Mouse (Mus musculus): ENCODE results near the gene Ywhab. TPM values are rescaled to one million over a fixed set of nuclear protein-coding genes. Genes with fewer than 3 reads are reported as not detected.

Gene Ywhab
- polyA plus RNA-seq, 1 experiment from 2014 or later: 288 TPM

DNA sequence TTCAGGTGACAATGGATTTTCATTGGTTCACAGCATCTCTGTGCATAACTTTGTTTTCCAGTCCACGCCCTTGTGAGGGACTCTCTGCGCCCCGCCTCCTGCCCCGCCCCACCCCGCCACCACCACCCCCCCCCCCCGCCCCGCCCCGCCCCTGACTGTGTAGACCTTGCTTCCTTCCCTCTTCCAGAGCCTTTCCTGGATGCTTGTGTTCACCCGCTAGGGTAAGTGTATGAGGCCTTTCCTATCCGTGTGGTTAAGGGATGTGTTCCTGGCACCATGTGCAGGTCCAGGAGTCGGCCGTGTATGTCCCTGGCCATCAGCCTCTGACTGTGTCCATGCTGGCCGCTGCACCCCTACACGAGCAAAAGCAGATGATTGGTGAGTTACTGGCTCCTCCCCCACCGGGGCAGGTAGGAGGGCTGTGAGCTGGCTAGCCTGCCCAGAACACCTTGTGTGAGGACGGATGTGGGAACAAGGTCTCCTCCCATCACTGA lies 52.5 kb downstream of the Ywhab start:
- ATAC-seq (ENCODE audit: insufficient read depth, low FRiP score, low read depth): peak; percentile 90
- H3K9me3 ChIP-seq: no peaks in the 10 kb centered on the region
- no peaks in the 10 kb centered on the region for H3K27me3 ChIP-seq (replicated peaks)
- H3K4me2 ChIP-seq: peak overlapping the region; percentile 59
- H3K9ac ChIP-seq: no peak overlapping the region
- H3K4me3 ChIP-seq (replicated peaks): peak overlapping the region; percentile 33
- no peak overlapping the region for H3K27ac ChIP-seq
- H3K36me3 ChIP-seq: peaks cover 3% of the 10 kb centered on the region; the same call in 1 of the 2 replicates
- WGBS: 4% methylated on average over 13 of the region's 16 CpGs
- H3K4me1 ChIP-seq: no peaks in the 10 kb centered on the region

DNA sequence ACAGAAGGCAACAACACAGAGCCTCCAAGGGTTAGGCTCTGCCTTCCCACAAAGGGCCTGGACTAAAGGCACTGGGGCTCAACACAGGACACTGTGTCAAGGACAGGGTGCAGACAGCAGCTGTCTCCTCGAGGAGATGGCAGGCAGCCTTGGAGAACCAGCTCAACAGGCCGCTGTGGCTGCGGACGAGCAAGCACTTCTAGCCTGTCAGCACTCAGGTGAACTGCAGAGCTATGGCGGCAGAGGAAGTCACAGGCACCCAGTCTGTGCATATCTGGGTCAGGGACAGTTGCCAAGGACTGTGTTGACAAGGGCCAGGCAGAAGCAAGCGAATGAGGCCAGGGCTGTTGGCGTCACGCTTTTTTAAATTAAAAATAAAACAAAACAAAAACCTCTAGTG lies 59.0 kb downstream of the Ywhab start:
- no peak for ATAC-seq (ENCODE audit: insufficient read depth, low FRiP score, low read depth)
- Histone ChIP-seq H3K27me3 (replicated peaks) (no peaks in the 10 kb centered on the region), H3K4me2 (no peak overlapping the region), H3K9ac (no peak overlapping the region), H3K36me3 (peaks cover 40% of the 10 kb centered on the region), H3K4me3 (replicated peaks) (no peak overlapping the region), H3K27ac (no peak overlapping the region), H3K4me1 (no peaks in the 10 kb centered on the region), H3K9me3 (no peaks in the 10 kb centered on the region)
- WGBS: 84% methylated on average over 8 of the region's 8 CpGs

DNA sequence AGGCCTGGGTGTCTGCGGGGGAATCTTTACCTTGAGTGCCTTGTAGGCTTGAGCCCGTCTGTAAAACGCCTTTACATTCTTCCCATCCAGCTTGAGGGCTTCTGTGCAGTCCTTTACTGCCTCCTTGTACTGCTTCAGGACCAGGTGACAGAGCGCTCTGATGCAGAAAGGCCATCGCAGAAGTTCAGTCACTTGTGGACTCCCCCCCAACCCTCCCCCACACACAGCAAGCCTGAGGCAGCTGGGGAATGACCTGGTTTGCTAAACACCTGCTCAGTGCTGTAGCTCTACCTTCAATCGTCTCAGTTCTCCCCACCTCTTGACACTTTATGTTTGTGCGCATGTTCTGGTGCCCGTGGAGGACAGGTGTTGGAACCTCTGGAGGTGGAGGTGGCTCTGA lies 59.9 kb downstream of the Ywhab start:
- peaks cover 49% of the 10 kb centered on the region for H3K36me3 ChIP-seq
- no peaks in the 10 kb centered on the region for H3K9me3 ChIP-seq
- H3K4me3 ChIP-seq (replicated peaks): no peak overlapping the region
- no peaks in the 10 kb centered on the region for H3K27me3 ChIP-seq (replicated peaks)
- no peak overlapping the region for H3K4me2 ChIP-seq
- 93% methylated on average over 8 of the region's 8 CpGs for WGBS
- no peak for ATAC-seq (ENCODE audit: insufficient read depth, low FRiP score, low read depth)
- no peaks in the 10 kb centered on the region for H3K4me1 ChIP-seq
- H3K9ac ChIP-seq: no peak overlapping the region
- H3K27ac ChIP-seq: no peak overlapping the region

DNA sequence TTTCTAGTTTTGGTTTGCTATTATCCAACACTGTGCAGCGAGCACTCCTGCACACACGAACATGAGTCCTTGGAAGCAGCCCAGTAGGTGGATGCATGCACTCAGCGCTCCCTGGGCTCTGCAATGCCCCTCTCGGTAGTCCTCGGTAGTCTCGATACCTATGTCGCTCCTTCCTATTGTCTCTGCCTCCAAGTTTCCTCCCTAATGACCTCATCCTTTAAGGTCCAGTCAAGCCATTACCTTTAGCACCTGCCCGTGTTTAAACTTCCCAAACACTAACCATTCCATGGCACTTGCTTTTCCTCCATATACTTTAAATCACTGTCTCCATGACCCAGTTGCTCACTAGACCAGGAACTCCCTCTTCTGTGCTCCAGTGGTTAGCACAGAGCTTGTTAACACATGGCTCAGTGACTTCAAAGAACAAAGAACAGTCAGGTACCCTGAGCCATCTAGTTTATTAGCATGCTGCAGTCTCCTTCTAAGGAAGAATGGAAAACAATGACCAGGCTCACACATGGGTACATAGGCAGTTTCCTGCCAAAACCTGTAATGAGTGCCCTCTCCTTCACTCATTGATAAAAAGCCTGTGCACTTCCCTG lies 65.0 kb downstream of the Ywhab start:
- Histone ChIP-seq H3K27ac (no peak overlapping the region), H3K4me3 (replicated peaks) (no peak overlapping the region), H3K4me1 (no peaks in the 10 kb centered on the region), H3K4me2 (no peak overlapping the region), H3K36me3 (peaks cover 67% of the 10 kb centered on the region), H3K9me3 (no peaks in the 10 kb centered on the region), H3K27me3 (replicated peaks) (no peaks in the 10 kb centered on the region), H3K9ac (no peak overlapping the region)
- ATAC-seq (ENCODE audit: insufficient read depth, low FRiP score, low read depth): no peak
- 87% methylated on average over 8 of the region's 8 CpGs for WGBS

Other genes starting within 250 kb of the Ywhab start
- 6.1 and 6.4 TPM in 2 replicates for gene Ada, start 244.7 kb upstream of the Ywhab start, polyA plus RNA-seq (2015; fragmentation: Nextera tagmentation; extraction: Ambion mirVana)
- gene Ccn5, start 174.1 kb upstream of the Ywhab start, polyA plus RNA-seq (2015; fragmentation: Nextera tagmentation; extraction: Ambion mirVana): 0.19 TPM in 1 of 2 replicates, not detected in the other
- not detected in 2 replicates for gene Kcnk15, start 141.3 kb upstream of the Ywhab start, polyA plus RNA-seq (2015; fragmentation: Nextera tagmentation; extraction: Ambion mirVana)
- gene Rims4, start 76.3 kb upstream of the Ywhab start, polyA plus RNA-seq (2015; fragmentation: Nextera tagmentation; extraction: Ambion mirVana): 1.0 and 1.3 TPM in 2 replicates
- 1.3 and 1.5 TPM in 2 replicates for gene Pabpc1l, start 30.5 kb downstream of the Ywhab start, polyA plus RNA-seq (2015; fragmentation: Nextera tagmentation; extraction: Ambion mirVana)
- gene Stk4, start 75.4 kb downstream of the Ywhab start, polyA plus RNA-seq (2015; fragmentation: Nextera tagmentation; extraction: Ambion mirVana): 16.4 and 17.9 TPM in 2 replicates
- gene Tomm34, start 76.2 kb downstream of the Ywhab start, polyA plus RNA-seq (2015; fragmentation: Nextera tagmentation; extraction: Ambion mirVana): 50.4 and 53.4 TPM in 2 replicates
- 0.14 and 0.28 TPM in 2 replicates for gene Kcns1, start 176.2 kb downstream of the Ywhab start, polyA plus RNA-seq (2015; fragmentation: Nextera tagmentation; extraction: Ambion mirVana)
- gene Wfdc5, start 187.8 kb downstream of the Ywhab start, polyA plus RNA-seq (2015; fragmentation: Nextera tagmentation; extraction: Ambion mirVana): 0.70 and 2.6 TPM in 2 replicates
- not detected in 2 replicates for gene Wfdc12, start 195.6 kb downstream of the Ywhab start, polyA plus RNA-seq (2015; fragmentation: Nextera tagmentation; extraction: Ambion mirVana)
- gene Wfdc15a, start 205.2 kb downstream of the Ywhab start, polyA plus RNA-seq (2015; fragmentation: Nextera tagmentation; extraction: Ambion mirVana): not detected in 2 replicates
- 50.4 and 55.9 TPM in 2 replicates for gene Wfdc15b, start 226.7 kb downstream of the Ywhab start, polyA plus RNA-seq (2015; fragmentation: Nextera tagmentation; extraction: Ambion mirVana)
- gene Svs2, start 243.5 kb downstream of the Ywhab start, polyA plus RNA-seq (2015; fragmentation: Nextera tagmentation; extraction: Ambion mirVana): not detected in 2 replicates

Measured in stomach, embryonic 15.5 days (tissue).